Mouse (Mus musculus): ENCODE results near the gene Cdk15.

DNA sequence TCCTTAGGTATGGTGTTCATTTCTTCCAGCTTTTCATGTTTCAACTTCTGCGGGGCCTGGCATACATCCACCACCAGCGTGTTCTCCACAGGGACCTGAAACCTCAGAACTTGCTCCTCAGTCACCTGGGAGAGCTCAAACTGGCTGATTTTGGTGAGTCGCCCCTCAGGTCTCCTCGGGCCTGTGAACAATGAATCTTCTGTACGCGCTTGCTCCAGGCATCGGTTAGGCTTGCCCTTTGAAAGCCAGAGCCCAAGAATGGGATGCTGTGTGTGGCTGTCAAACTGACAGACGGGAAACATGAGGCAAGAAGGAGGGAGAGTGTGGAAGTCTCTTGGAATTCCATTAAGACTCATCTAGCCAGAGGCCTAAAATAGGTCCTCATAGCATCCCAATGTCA is 31.0 kb downstream of the Cdk15 start:
- TF ChIP-seq CTCF (IDR thresholded peaks at IDR 0.05; ENCODE audit: low read depth, low read length) = no peak
- no peak for TF ChIP-seq POLR2A (IDR thresholded peaks at IDR 0.05; ENCODE audit: borderline replicate concordance, low read depth, low read length)

Measured in bone marrow macrophage, adult 2 months (primary cell).